Mouse (Mus musculus) lung, embryonic 16.5 days (tissue): ENCODE data around the gene Fgfbp1. TPM values are rescaled to one million over a fixed set of nuclear protein-coding genes. Genes with fewer than 3 reads are reported as not detected.
A peak's percentile ranks its signal among the peaks of the same experiment; 100 is the strongest.

Experiments used
- ATAC-seq: fragments of 200-750 bp; cut with Nextera tagmentation; 2 replicates; pipeline ENCODE4 v1.8.0; 2017; ENCODE audit warnings: low read depth, mild to moderate bottlenecking, moderate library complexity
- H3K27ac ChIP-seq: fragments of 300-500 bp; sonication (generic); 2 replicates; pipeline ENCODE4 v1.5.1; 2014; ENCODE audit warnings: mild to moderate bottlenecking, control low read depth, low read length
- H3K27me3 ChIP-seq: fragments of 300-500 bp; sonication (generic); 2 replicates; pipeline ENCODE4 v1.6.1; 2014; ENCODE audit warnings: low read depth, low read length, mixed read lengths; ENCODE audit not compliant: control insufficient read depth, insufficient read depth
- H3K36me3 ChIP-seq: fragments of 300-500 bp; sonication (generic); 2 replicates; pipeline ENCODE4 v1.6.1; 2014; ENCODE audit warnings: low read length; ENCODE audit not compliant: control insufficient read depth, insufficient read depth
- H3K4me1 ChIP-seq: fragments of 300-500 bp; sonication (generic); replicated peaks from 2 replicates; pipeline ENCODE4 v1.6.1; 2014; ENCODE audit warnings: low read length, mixed read lengths; ENCODE audit not compliant: control insufficient read depth, insufficient read depth
- H3K4me2 ChIP-seq: fragments of 300-500 bp; sonication (generic); 2 replicates; pipeline ENCODE4 v1.6.1; 2014; ENCODE audit warnings: low read depth, low read length, control low read depth
- H3K4me3 ChIP-seq: fragments of 300-500 bp; sonication (generic); 2 replicates; pipeline ENCODE4 v1.5.1; 2014; ENCODE audit warnings: mild to moderate bottlenecking, low read length, control low read depth
- H3K9ac ChIP-seq: fragments of 300-500 bp; sonication (generic); 2 replicates; pipeline ENCODE4 v1.6.1; 2014; ENCODE audit warnings: low read length, control low read depth
- H3K9me3 ChIP-seq: fragments of 300-500 bp; sonication (generic); 2 replicates; pipeline ENCODE4 v1.6.1; 2016; ENCODE audit warnings: low read length; ENCODE audit not compliant: control insufficient read depth
- WGBS: fragments of 180-500 bp; shearing (Covaris S2); extraction: QIAGEN DNeasy Blood & Tissue Kit; methylation state at CpG from one replicate; pipeline ENCODE4 v1.1.7; 2014; 5-methylcytosine and 5-hydroxymethylcytosine counted together
- polyA plus RNA-seq: library from polyadenylated mRNA; unstranded; fragments of >200 nt; fragmentation: Nextera tagmentation; extraction: Ambion mirVana; gene quantifications from 2 replicates; pipeline ENCODE4 v1.2.1, GENCODE M21; 2015

Gene Fgfbp1
- polyA plus RNA-seq, 1 experiment from 2014 or later: 27.6 TPM

DNA sequence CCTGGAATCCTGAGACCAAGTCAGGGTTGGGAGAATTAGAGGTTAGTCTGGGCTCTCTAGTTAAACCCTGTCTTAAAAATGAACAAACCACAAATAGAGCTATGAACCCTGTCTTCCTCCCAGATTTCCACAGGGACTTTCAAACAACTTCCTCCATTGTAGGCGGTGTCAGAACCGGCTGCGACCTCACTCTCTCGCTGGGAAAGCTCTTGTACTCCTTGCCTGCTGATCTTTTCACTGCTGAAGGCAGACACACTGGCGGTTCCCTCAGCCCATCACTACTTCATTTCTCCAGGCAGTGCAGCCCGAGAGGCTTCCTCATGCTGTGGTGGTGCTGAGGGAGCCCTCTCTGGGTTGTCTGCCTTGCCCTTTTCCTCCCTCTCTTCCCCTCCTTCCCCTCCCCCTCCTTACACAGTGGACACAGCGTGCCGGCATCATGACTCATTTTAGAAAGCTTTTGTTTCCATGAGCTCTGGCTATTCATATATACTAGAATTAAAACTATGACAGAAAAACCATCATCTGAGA, 32.8 kb downstream of the Fgfbp1 start:
- peak; percentile 52 for ATAC-seq
- peak overlapping the region; percentile 59 for H3K9ac ChIP-seq
- H3K4me2 ChIP-seq: peak overlapping the region; percentile 44
- H3K4me3 ChIP-seq: peak overlapping the region; percentile 34
- no peaks in the 10 kb centered on the region for H3K27me3 ChIP-seq
- peaks cover 14% of the 10 kb centered on the region for H3K4me1 ChIP-seq
- WGBS: 2% methylated on average over 8 of the region's 8 CpGs
- peak overlapping the region; percentile 80 for H3K27ac ChIP-seq
- no peaks in the 10 kb centered on the region for H3K36me3 ChIP-seq
- H3K9me3 ChIP-seq: no peaks in the 10 kb centered on the region

DNA sequence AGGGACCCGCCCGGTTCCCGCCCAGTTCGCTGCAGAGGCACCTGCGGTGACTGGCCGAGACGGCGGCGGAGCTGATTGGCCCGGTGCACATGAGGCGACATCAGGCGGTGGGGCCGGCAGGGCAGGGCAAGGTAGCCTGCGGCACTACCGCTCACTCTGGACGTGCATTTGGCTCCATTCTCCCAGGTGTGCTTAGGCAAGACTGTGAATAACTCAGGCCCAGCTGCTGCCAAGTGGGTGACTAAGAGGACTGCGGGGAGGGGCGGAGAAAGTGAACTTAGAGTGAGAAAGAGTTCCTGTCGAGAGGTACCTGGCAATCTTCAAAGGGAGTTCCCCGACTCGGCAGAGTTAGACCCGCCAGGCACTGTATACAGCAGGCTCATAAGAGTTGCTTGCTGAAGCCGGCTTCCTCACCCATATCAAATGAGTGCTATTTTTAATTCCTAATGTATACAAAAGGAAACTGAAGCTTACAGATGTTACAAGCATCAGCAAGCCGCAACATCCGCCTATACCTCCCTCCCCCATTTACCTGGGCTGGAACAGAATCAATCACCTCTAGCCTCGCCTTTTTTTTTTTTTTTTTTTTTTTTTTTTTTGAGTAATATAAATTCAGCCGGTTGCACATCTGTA, 33.4 kb downstream of the Fgfbp1 start:
- WGBS: 1% methylated on average over 27 of the region's 27 CpGs
- H3K4me2 ChIP-seq: peak overlapping the region; percentile 44
- peak; percentile 98 for ATAC-seq
- H3K9ac ChIP-seq: no peak overlapping the region; the same call in 1 of the 2 replicates
- no peaks in the 10 kb centered on the region for H3K27me3 ChIP-seq
- H3K4me1 ChIP-seq: peaks cover 14% of the 10 kb centered on the region
- H3K36me3 ChIP-seq: no peaks in the 10 kb centered on the region
- H3K27ac ChIP-seq: peak overlapping the region; percentile 80
- peak overlapping the region; percentile 34 for H3K4me3 ChIP-seq
- no peaks in the 10 kb centered on the region for H3K9me3 ChIP-seq

DNA sequence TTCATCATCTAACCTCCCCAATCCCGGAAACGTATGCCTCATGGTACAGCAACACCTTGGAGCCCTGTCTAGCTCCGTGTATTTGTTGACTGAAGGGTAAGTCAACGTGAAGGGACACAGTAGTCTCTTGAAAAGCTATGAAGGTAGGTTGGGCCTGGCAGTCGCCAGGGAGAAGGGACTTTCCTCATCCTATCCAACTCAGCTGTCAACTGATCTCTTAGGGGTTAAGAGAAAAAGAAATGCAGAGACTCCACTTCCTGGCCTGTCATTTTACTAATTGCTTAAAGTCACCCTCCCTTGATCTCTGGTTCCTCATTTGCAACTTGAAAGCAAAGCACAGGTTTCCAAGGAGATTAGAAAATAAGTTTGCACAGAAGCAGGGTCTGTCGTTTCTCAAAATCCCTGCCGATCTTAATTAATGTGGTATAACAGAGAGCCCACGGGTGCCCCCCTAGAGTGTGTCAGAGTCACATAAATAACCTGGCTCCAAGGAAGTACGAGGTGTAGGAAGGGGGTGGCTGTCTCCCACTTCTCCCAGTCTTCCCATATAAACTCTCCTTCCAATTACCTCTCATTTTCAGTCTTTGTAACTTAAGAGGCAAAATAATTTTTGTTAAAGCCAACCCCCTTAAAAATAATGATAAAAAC, 34.1 kb downstream of the Fgfbp1 start:
- ATAC-seq: 0 out of 2 replicates have a peak, but pooled peaks have one; percentile 23
- Histone ChIP-seq H3K36me3 (no peaks in the 10 kb centered on the region), H3K4me3 (peak overlapping the region; percentile 34), H3K27ac (peak overlapping the region; percentile 80), H3K4me2 (peak overlapping the region; percentile 44), H3K4me1 (peaks cover 14% of the 10 kb centered on the region), H3K9ac (no peak overlapping the region), H3K9me3 (no peaks in the 10 kb centered on the region), H3K27me3 (no peaks in the 10 kb centered on the region)
- 12% methylated on average over 9 of the region's 9 CpGs for WGBS

DNA sequence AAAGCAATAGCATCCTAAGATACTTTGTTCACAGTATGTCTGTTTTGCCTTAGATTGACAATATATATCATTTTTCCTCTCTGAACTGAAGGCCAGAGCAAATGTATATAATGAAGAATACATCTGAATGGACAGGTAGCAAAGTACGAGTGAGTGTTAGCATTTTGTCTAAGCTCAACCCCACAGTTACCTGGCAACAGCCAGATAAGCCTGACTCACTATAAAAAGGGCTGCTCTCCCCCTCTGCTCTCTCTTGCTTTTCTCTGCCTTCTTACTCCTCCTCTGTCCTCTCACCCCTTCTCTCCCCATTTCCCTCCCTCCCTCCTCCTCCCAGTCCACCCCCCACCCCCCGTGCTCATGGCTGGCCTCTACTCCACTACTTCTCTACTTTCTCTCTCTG, 48.3 kb downstream of the Fgfbp1 start:
- no peaks in the 10 kb centered on the region for H3K36me3 ChIP-seq
- H3K27me3 ChIP-seq: no peaks in the 10 kb centered on the region
- 19% methylated on average over 2 of the region's 2 CpGs for WGBS
- no peaks in the 10 kb centered on the region for H3K9me3 ChIP-seq
- H3K4me2 ChIP-seq: no peak overlapping the region
- H3K4me1 ChIP-seq: no peaks in the 10 kb centered on the region
- H3K4me3 ChIP-seq: no peak overlapping the region
- no peak overlapping the region for H3K27ac ChIP-seq
- no peak overlapping the region for H3K9ac ChIP-seq
- ATAC-seq: no peak

Other genes starting within 250 kb of the Fgfbp1 start
- 2.0 and 2.6 TPM in 2 replicates for gene Bst1, start 162.9 kb downstream of the Fgfbp1 start, polyA plus RNA-seq
- gene Fbxl5, start 160.1 kb downstream of the Fgfbp1 start, polyA plus RNA-seq: 72.5 and 73.5 TPM in 2 replicates
- gene Cd38, start 113.2 kb downstream of the Fgfbp1 start, polyA plus RNA-seq: 30.2 and 31.6 TPM in 2 replicates
- 0.68 and 1.2 TPM in 2 replicates for gene Gm7879, start 68.6 kb downstream of the Fgfbp1 start, polyA plus RNA-seq
- gene Prom1, start 120.3 kb upstream of the Fgfbp1 start, polyA plus RNA-seq: 41.4 and 43.7 TPM in 2 replicates
- 36.8 and 36.9 TPM in 2 replicates for gene Tapt1, start 244.8 kb upstream of the Fgfbp1 start, polyA plus RNA-seq